Mouse (Mus musculus) forebrain, postnatal 0 days (tissue): Measurements from ENCODE around the gene Kif17. TPM values are rescaled to one million over a fixed set of nuclear protein-coding genes. Genes with fewer than 3 reads are reported as not detected.
A peak's percentile ranks its signal among the peaks of the same experiment; 100 is the strongest.

ENCODE experiments used
- ATAC-seq: fragments of 200-750 bp; cut with Nextera tagmentation; 2 replicates; pipeline ENCODE4 v1.8.0; 2017; ENCODE audit warnings: mild to moderate bottlenecking, moderate library complexity
- DNase-seq: peaks from one replicate; pipeline ENCODE4 v3.0.0-alpha.2; 2015
- H3K27ac ChIP-seq: fragments of 300-500 bp; sonication (generic); 2 replicates; pipeline ENCODE4 v1.5.1; 2014; ENCODE audit warnings: low read depth, mild to moderate bottlenecking, antibody characterized with exemption, low read length, moderate library complexity, mixed read lengths
- H3K27me3 ChIP-seq: fragments of 300-500 bp; sonication (generic); 2 replicates; pipeline ENCODE4 v1.6.1; 2014; ENCODE audit warnings: mild to moderate bottlenecking, low read length, mixed read lengths; ENCODE audit not compliant: insufficient read depth
- H3K36me3 ChIP-seq: fragments of 300-500 bp; sonication (generic); 2 replicates; pipeline ENCODE4 v1.6.1; 2014; ENCODE audit warnings: mild to moderate bottlenecking, moderate library complexity; ENCODE audit not compliant: insufficient read depth
- H3K4me1 ChIP-seq: fragments of 300-500 bp; sonication (generic); 2 replicates; pipeline ENCODE4 v1.6.1; 2014; ENCODE audit warnings: antibody characterized with exemption; ENCODE audit not compliant: insufficient read depth
- H3K4me2 ChIP-seq: fragments of 300-500 bp; sonication (generic); 2 replicates; pipeline ENCODE4 v1.6.1; 2014; ENCODE audit warnings: low read depth, mild to moderate bottlenecking, moderate library complexity
- H3K4me3 ChIP-seq: fragments of 300-500 bp; sonication (generic); 2 replicates; pipeline ENCODE4 v1.5.1; 2014; ENCODE audit warnings: low read depth, low read length, mixed read lengths
- H3K9ac ChIP-seq: fragments of 300-500 bp; sonication (generic); 2 replicates; pipeline ENCODE4 v1.6.1; 2014; ENCODE audit warnings: mild to moderate bottlenecking
- H3K9me3 ChIP-seq: fragments of 300-500 bp; sonication (generic); 2 replicates; pipeline ENCODE4 v1.6.1; 2016; ENCODE audit warnings: low read length
- CTCF ChIP-seq: sonication (generic); IDR thresholded peaks from 2 replicates; pipeline ENCODE4 v1.5.1; 2016; ENCODE audit warnings: antibody characterized with exemption, control low read depth, low read depth
- WGBS: fragments of 180-500 bp; shearing (Covaris S2); extraction: QIAGEN DNeasy Blood & Tissue Kit; methylation state at CpG from one replicate; pipeline ENCODE4 v1.1.7; 2014; 5-methylcytosine and 5-hydroxymethylcytosine counted together
- polyA plus RNA-seq: library from polyadenylated mRNA; unstranded; fragments of >200 nt; fragmentation: Nextera tagmentation; extraction: Ambion mirVana; gene quantifications from 2 replicates; pipeline ENCODE4 v1.2.1, GENCODE M21; 2015
- total RNA-seq: library from RNA; depleted of rRNA; stranded (reverse); fragments of >200 nt; gene quantifications from 2 replicates; pipeline ENCODE4 v1.2.3, GENCODE M21; 2014

Gene Kif17
- total and polyA plus RNA-seq, 2 experiments from 2014 or later, result 4.0 to 4.2 TPM

GRCm38 (mm10) chr4:138258663-138259062 is 8.4 kb downstream of the Kif17 start:
- Histone ChIP-seq H3K4me2 (no peak overlapping the region), H3K9ac (no peak overlapping the region), H3K27ac (no peak overlapping the region), H3K4me1 (no peaks in the 10 kb centered on the region), H3K9me3 (no peaks in the 10 kb centered on the region), H3K27me3 (no peaks in the 10 kb centered on the region), H3K36me3 (peaks cover 2% of the 10 kb centered on the region; the same call in 1 of the 2 replicates), H3K4me3 (no peak overlapping the region)
- WGBS, result 79% methylated on average over 7 of the region's 7 CpGs
- no peak for TF ChIP-seq CTCF
- ATAC-seq, result no peak
- no peak for DNase-seq

DNA sequence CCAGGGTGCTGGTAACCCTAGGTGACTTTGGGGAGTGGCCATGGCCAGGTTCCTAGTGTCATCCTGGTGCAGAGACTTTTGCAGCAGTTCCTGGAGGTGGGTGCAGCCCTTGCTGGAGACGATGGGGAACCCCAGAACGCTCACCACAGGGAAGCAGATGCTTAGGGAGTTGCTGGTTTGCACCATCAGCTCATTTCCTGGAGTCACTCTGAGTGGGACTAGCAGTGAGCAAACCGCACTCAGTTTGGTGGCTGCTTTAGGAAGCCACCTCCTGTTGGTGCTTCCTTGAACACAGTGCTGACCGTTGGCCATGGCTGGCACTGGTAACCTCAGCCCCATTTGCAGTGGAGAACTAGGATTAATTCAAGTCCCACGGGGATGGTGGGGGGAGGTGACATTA is 9.2 kb downstream of the Kif17 start:
- H3K4me1 ChIP-seq, result no peaks in the 10 kb centered on the region
- no peaks in the 10 kb centered on the region for H3K9me3 ChIP-seq
- no peak overlapping the region for H3K27ac ChIP-seq
- no peaks in the 10 kb centered on the region for H3K27me3 ChIP-seq
- ATAC-seq (no peak), DNase-seq (no peak)
- peaks cover 2% of the 10 kb centered on the region; the same call in 1 of the 2 replicates for H3K36me3 ChIP-seq
- no peak overlapping the region for H3K4me2 ChIP-seq
- H3K9ac ChIP-seq, result no peak overlapping the region
- 84% methylated on average over 5 of the region's 5 CpGs for WGBS
- H3K4me3 ChIP-seq, result no peak overlapping the region
- TF ChIP-seq CTCF, result no peak

- no peaks in the 10 kb centered on the region for H3K4me1 ChIP-seq
- 6% methylated on average over 69 of the region's 78 CpGs for WGBS
These were observed 11.8 kb downstream of the Kif17 start for GRCm38 (mm10) chr4:138261843-138262681.

GRCm38 (mm10) chr4:138267869-138268268 is 17.6 kb downstream of the Kif17 start:
- ATAC-seq, result no peak
- Histone ChIP-seq H3K4me2 (no peak overlapping the region), H3K9ac (no peak overlapping the region), H3K4me3 (no peak overlapping the region), H3K27me3 (no peaks in the 10 kb centered on the region), H3K27ac (no peak overlapping the region), H3K36me3 (no peaks in the 10 kb centered on the region), H3K4me1 (peaks cover 6% of the 10 kb centered on the region; the same call in 1 of the 2 replicates), H3K9me3 (no peaks in the 10 kb centered on the region)
- WGBS, result 91% methylated on average over 10 of the region's 10 CpGs
- no peak for TF ChIP-seq CTCF
- no peak for DNase-seq

More at GRCm38 (mm10) chr4:138261843-138262681, 11.8 kb downstream of the Kif17 start:
- H3K9me3 ChIP-seq, result no peaks in the 10 kb centered on the region
- ATAC-seq (peak; percentile 95), DNase-seq (peak; percentile 90)
- peak overlapping the region; percentile 54 for H3K27ac ChIP-seq
- peak; percentile 68 for TF ChIP-seq CTCF
- H3K36me3 ChIP-seq, result peaks cover 2% of the 10 kb centered on the region; the same call in 1 of the 2 replicates
- H3K4me3 ChIP-seq, result peak overlapping the region; percentile 76
- H3K9ac ChIP-seq, result peak overlapping the region; percentile 55
- H3K4me2 ChIP-seq, result peak overlapping the region; percentile 83
- H3K27me3 ChIP-seq, result no peaks in the 10 kb centered on the region

DNA sequence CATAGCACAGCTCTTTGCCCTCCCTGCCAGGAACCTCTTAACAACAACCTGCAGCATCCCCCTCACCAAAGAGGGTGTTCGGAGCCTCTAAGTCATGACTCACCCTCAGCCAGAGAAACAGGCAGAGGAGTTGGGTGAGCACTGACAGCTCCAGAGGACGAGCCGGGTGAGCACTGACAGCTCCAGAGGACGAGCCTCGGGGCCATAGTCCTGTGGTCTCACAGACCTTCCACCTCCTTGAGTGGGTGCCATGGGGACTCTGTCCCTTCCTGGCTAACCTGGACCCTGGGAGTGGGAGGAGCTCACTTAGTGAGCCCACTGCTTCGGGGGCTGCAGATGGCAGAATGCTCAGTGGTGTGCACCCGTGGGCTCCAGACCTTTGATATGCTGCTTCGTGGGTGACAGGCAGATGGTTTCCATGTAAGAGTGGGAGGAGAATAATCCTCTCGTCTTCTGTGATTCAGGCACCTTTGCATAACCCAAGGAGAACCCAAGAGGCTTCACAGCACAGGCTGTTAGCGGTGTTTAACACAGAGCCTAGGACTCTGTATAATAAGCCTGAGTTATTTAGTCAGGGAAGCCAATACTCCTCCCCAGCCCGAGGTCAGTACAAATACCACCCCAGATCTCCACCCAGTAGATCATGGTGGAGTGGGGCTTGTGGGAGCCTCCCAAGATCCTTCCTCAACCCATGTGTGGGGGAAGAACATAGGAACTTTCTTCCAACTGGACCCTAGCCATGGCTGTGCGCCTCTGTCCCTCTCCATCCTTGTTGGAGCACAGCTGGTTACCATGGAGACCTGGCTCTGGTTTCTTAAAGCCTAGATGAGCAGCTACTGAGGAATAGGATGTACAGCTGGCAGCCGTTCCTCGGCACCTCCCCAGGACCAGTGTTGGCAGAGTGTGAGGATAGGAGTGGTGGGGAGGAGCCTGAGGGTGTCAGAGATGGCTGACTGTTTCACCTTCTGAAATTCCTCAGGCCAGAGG is 22.1 kb downstream of the Kif17 start:
- H3K27me3 ChIP-seq, result no peaks in the 10 kb centered on the region
- no peak overlapping the region; the same call in 1 of the 2 replicates for H3K27ac ChIP-seq
- no peak overlapping the region for H3K9ac ChIP-seq
- H3K4me3 ChIP-seq, result no peak overlapping the region
- H3K9me3 ChIP-seq, result no peaks in the 10 kb centered on the region
- peak; percentile 63 for ATAC-seq
- H3K36me3 ChIP-seq, result no peaks in the 10 kb centered on the region
- H3K4me1 ChIP-seq, result peaks cover 6% of the 10 kb centered on the region; the same call in 1 of the 2 replicates
- no peak overlapping the region for H3K4me2 ChIP-seq
- WGBS, result 59% methylated on average over 14 of the region's 14 CpGs
- peak; percentile 62 for DNase-seq
- TF ChIP-seq CTCF, result no peak

DNA sequence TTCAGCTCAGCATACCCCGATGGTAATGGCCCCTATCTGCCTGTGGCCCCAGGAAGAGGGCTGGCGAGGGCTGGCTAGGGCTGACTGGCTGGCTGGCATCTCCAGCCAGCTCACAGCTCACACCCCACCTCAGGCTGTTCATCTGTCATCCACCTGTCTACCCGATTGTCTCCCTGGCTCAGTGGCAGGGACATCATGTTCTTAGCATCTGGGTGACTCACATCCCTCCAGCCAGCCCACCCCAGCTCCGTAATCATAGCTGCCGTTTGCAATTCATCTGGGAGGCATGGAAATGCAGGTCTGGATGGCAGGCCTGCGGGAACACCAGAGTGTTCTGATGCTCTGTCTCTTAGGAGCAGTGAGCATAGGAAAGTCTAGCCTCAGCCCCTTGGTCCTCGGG is 28.1 kb downstream of the Kif17 start:
- ATAC-seq, result no peak
- 69% methylated on average over 7 of the region's 7 CpGs for WGBS
- Histone ChIP-seq H3K4me2 (no peak overlapping the region), H3K4me3 (no peak overlapping the region), H3K27me3 (no peaks in the 10 kb centered on the region), H3K27ac (no peak overlapping the region), H3K9me3 (no peaks in the 10 kb centered on the region), H3K36me3 (no peaks in the 10 kb centered on the region), H3K9ac (no peak overlapping the region), H3K4me1 (no peaks in the 10 kb centered on the region)
- no peak for TF ChIP-seq CTCF
- no peak for DNase-seq

- Histone ChIP-seq H3K4me3 (no peak overlapping the region), H3K9me3 (no peaks in the 10 kb centered on the region), H3K4me2 (no peak overlapping the region), H3K9ac (no peak overlapping the region), H3K27ac (no peak overlapping the region), H3K4me1 (no peaks in the 10 kb centered on the region), H3K36me3 (no peaks in the 10 kb centered on the region), H3K27me3 (no peaks in the 10 kb centered on the region)
- peak; percentile 90 for ATAC-seq
- DNase-seq, result peak; percentile 83
- WGBS, result 27% methylated on average over 4 of the region's 4 CpGs
- peak; percentile 100 for TF ChIP-seq CTCF
These were observed 32.6 kb downstream of the Kif17 start for GRCm38 (mm10) chr4:138282834-138283233.
